Mouse (Mus musculus) ES-Bruce4 (cell line): ENCODE measurements around the gene Dst.

ENCODE experiments used
- CTCF ChIP-seq: IDR thresholded peaks from one replicate; pipeline ENCODE4 v1.8.1; 2011; ENCODE audit warnings: low read depth, low read length
- POLR2A ChIP-seq: IDR thresholded peaks from one replicate; pipeline ENCODE4 v1.8.1; 2011; ENCODE audit warnings: low read length; ENCODE audit not compliant: insufficient read depth

GRCm38 (mm10) chr1:34005238-34005725 lies 97.3 kb downstream of the Dst start:
- no peak for TF ChIP-seq POLR2A
- no peak for TF ChIP-seq CTCF
